Mouse (Mus musculus) macrophage (primary cell): ENCODE results near the gene Gm20721. TPM values are rescaled to one million over a fixed set of nuclear protein-coding genes. Genes with fewer than 3 reads are reported as not detected.
"Not testable (repeated sequence)": the region's sequence is repeated elsewhere in the genome, so short reads cannot be mapped to it uniquely, and the experiment has no call there.

Source experiments
- H3K27ac ChIP-seq: fragments of 350-480 bp; formaldehyde crosslinking; 2 replicates; pipeline ENCODE4 v1.9.0; 2021
- H3K36me3 ChIP-seq: fragments of 350-480 bp; formaldehyde crosslinking; 2 replicates; pipeline ENCODE4 v1.9.0; 2021; ENCODE audit errors: inconsistent target
- H3K4me3 ChIP-seq: fragments of 350-480 bp; formaldehyde crosslinking; 2 replicates; pipeline ENCODE4 v1.9.0; 2021; ENCODE audit errors: inconsistent target
- H3K79me2 ChIP-seq: fragments of 350-480 bp; formaldehyde crosslinking; 2 replicates; pipeline ENCODE4 v1.9.0; 2021; ENCODE audit errors: inconsistent target
- WGBS: methylation state at CpG from one replicate; pipeline ENCODE4 v1.1.7; 2026; ENCODE audit warnings: inconsistent platforms; ENCODE audit not compliant: missing documents; 5-methylcytosine and 5-hydroxymethylcytosine counted together
- polyA plus RNA-seq: library from polyadenylated mRNA; stranded (reverse); fragments of 250-400 nt; gene quantifications from 3 replicates; pipeline ENCODE4 v1.2.4, GENCODE M21; 2018; ENCODE audit warnings: inconsistent platforms

Gm20721 gene
- polyA plus RNA-seq, 1 experiment from 2014 or later: 12.4 TPM

- no peak overlapping the region for H3K4me3 ChIP-seq
- 89% methylated on average over 9 of the region's 9 CpGs for WGBS
- no peak overlapping the region for H3K27ac ChIP-seq
- no peaks in the 10 kb centered on the region for H3K36me3 ChIP-seq
- no peaks in the 10 kb centered on the region for H3K79me2 ChIP-seq
Measured at GRCm38 (mm10) chr2:174316661-174317060, 29.9 kb downstream of the Gm20721 start.

GRCm38 (mm10) chr2:174315445-174315844 is 31.1 kb downstream of the Gm20721 start:
- H3K79me2 ChIP-seq, H3K27ac ChIP-seq, H3K4me3 ChIP-seq, H3K36me3 ChIP-seq: not testable (repeated sequence)

GRCm38 (mm10) chr2:174312661-174313060 is 33.9 kb downstream of the Gm20721 start:
- H3K36me3 ChIP-seq: no peaks in the 10 kb centered on the region
- no peaks in the 10 kb centered on the region for H3K79me2 ChIP-seq
- H3K27ac ChIP-seq: no peak overlapping the region
- 100% methylated on average over 2 of the region's 2 CpGs for WGBS
- no peak overlapping the region for H3K4me3 ChIP-seq

- Histone ChIP-seq H3K4me3 (no peak overlapping the region), H3K79me2 (no peaks in the 10 kb centered on the region), H3K36me3 (no peaks in the 10 kb centered on the region), H3K27ac (no peak overlapping the region)
- 35% methylated on average over 4 of the region's 4 CpGs for WGBS
Measured at GRCm38 (mm10) chr2:174312118-174312647, 34.3 kb downstream of the Gm20721 start.

GRCm38 (mm10) chr2:174311613-174312012 is 34.9 kb downstream of the Gm20721 start:
- no peaks in the 10 kb centered on the region for H3K79me2 ChIP-seq
- 89% methylated on average over 1 of the region's 1 CpGs for WGBS
- H3K27ac ChIP-seq: no peak overlapping the region
- H3K4me3 ChIP-seq: no peak overlapping the region
- H3K36me3 ChIP-seq: no peaks in the 10 kb centered on the region

- no peaks in the 10 kb centered on the region for H3K36me3 ChIP-seq
- 17% methylated on average over 7 of the region's 7 CpGs for WGBS
Measured at GRCm38 (mm10) chr2:174310913-174311514, 35.5 kb downstream of the Gm20721 start.

GRCm38 (mm10) chr2:174307903-174308302 is 38.6 kb downstream of the Gm20721 start:
- no peaks in the 10 kb centered on the region for H3K36me3 ChIP-seq
- WGBS: 85% methylated on average over 3 of the region's 3 CpGs
- H3K4me3 ChIP-seq: no peak overlapping the region
- no peaks in the 10 kb centered on the region for H3K79me2 ChIP-seq
- H3K27ac ChIP-seq: no peak overlapping the region

More at GRCm38 (mm10) chr2:174310913-174311514, 35.5 kb downstream of the Gm20721 start:
- Histone ChIP-seq H3K4me3 (no peak overlapping the region), H3K27ac (no peak overlapping the region), H3K79me2 (no peaks in the 10 kb centered on the region)

- Histone ChIP-seq H3K36me3 (no peaks in the 10 kb centered on the region), H3K79me2 (no peaks in the 10 kb centered on the region), H3K27ac (no peak overlapping the region), H3K4me3 (no peak overlapping the region)
- WGBS: 86% methylated on average over 5 of the region's 5 CpGs
Measured at GRCm38 (mm10) chr2:174305646-174306045, 40.9 kb downstream of the Gm20721 start.

- WGBS: 87% methylated on average over 6 of the region's 6 CpGs
- Histone ChIP-seq H3K27ac (no peak overlapping the region), H3K4me3 (no peak overlapping the region), H3K36me3 (no peaks in the 10 kb centered on the region), H3K79me2 (no peaks in the 10 kb centered on the region)
Measured at GRCm38 (mm10) chr2:174302526-174302925, 44.0 kb downstream of the Gm20721 start.

GRCm38 (mm10) chr2:174300666-174301065 is 45.8 kb downstream of the Gm20721 start:
- Histone ChIP-seq H3K4me3 (no peak overlapping the region), H3K27ac (no peak overlapping the region), H3K36me3 (no peaks in the 10 kb centered on the region), H3K79me2 (no peaks in the 10 kb centered on the region)
- 38% methylated on average over 22 of the region's 22 CpGs for WGBS

- Histone ChIP-seq H3K79me2 (no peaks in the 10 kb centered on the region), H3K36me3 (no peaks in the 10 kb centered on the region), H3K4me3 (no peak overlapping the region), H3K27ac (no peak overlapping the region)
- WGBS: 48% methylated on average over 22 of the region's 27 CpGs
Measured at GRCm38 (mm10) chr2:174300186-174300585, 46.3 kb downstream of the Gm20721 start.

- Histone ChIP-seq H3K36me3 (no peaks in the 10 kb centered on the region), H3K27ac (no peak overlapping the region), H3K79me2 (no peaks in the 10 kb centered on the region), H3K4me3 (no peak overlapping the region)
- 58% methylated on average over 34 of the region's 34 CpGs for WGBS
Measured at GRCm38 (mm10) chr2:174299771-174300160, 46.7 kb downstream of the Gm20721 start.

GRCm38 (mm10) chr2:174299091-174299770 is 47.3 kb downstream of the Gm20721 start:
- H3K27ac ChIP-seq: no peak overlapping the region
- H3K4me3 ChIP-seq: no peak overlapping the region
- H3K79me2 ChIP-seq: no peaks in the 10 kb centered on the region
- WGBS: 39% methylated on average over 33 of the region's 48 CpGs
- H3K36me3 ChIP-seq: no peaks in the 10 kb centered on the region

- no peaks in the 10 kb centered on the region for H3K36me3 ChIP-seq
- H3K79me2 ChIP-seq: no peaks in the 10 kb centered on the region
- no peak overlapping the region for H3K4me3 ChIP-seq
- WGBS: 44% methylated on average over 24 of the region's 33 CpGs
- no peak overlapping the region for H3K27ac ChIP-seq
Measured at GRCm38 (mm10) chr2:174298471-174298870, 48.0 kb downstream of the Gm20721 start.

- Histone ChIP-seq H3K27ac (no peak overlapping the region), H3K36me3 (no peaks in the 10 kb centered on the region), H3K79me2 (peaks cover under 1% of the 10 kb centered on the region; the same call in 1 of the 2 replicates), H3K4me3 (no peak overlapping the region)
- 69% methylated on average over 19 of the region's 19 CpGs for WGBS
Measured at GRCm38 (mm10) chr2:174297851-174298250, 48.7 kb downstream of the Gm20721 start.
